Mouse (Mus musculus) embryonic facial prominence, embryonic 11.5 days (tissue): ENCODE data around the gene Gm9732. TPM values are rescaled to one million over a fixed set of nuclear protein-coding genes. Genes with fewer than 3 reads are reported as not detected.
"Not testable (repeated sequence)": the region's sequence is repeated elsewhere in the genome, so short reads cannot be mapped to it uniquely, and the experiment has no call there.

Experiments used
- ATAC-seq: fragments of 200-750 bp; cut with Nextera tagmentation; replicated peaks from 2 replicates; pipeline ENCODE4 v1.8.0; 2017; ENCODE audit warnings: low read depth; ENCODE audit not compliant: insufficient number of reproducible peaks, low FRiP score, low TSS enrichment
- DNase-seq: peaks from one replicate; pipeline ENCODE4 v3.0.0-alpha.2; 2015; ENCODE audit warnings: low spot score
- H3K27ac ChIP-seq: fragments of 300-500 bp; sonication (generic); replicated peaks from 2 replicates; pipeline ENCODE4 v1.5.1; 2014; ENCODE audit warnings: mild to moderate bottlenecking, low read depth, low read length, control low read depth
- H3K27me3 ChIP-seq: fragments of 300-500 bp; sonication (generic); 2 replicates; pipeline ENCODE4 v1.6.1; 2014; ENCODE audit warnings: mild to moderate bottlenecking, low read length, moderate library complexity, mixed read lengths; ENCODE audit not compliant: control insufficient read depth, insufficient read depth
- H3K36me3 ChIP-seq: fragments of 300-500 bp; sonication (generic); replicated peaks from 2 replicates; pipeline ENCODE4 v1.6.1; 2014; ENCODE audit warnings: low read depth, mild to moderate bottlenecking, low read length, moderate library complexity, mixed read lengths; ENCODE audit not compliant: control insufficient read depth, insufficient read depth
- H3K4me1 ChIP-seq: fragments of 300-500 bp; sonication (generic); 2 replicates; pipeline ENCODE4 v1.6.1; 2014; ENCODE audit warnings: low read length, mixed read lengths; ENCODE audit not compliant: control insufficient read depth, insufficient read depth
- H3K4me2 ChIP-seq: fragments of 300-500 bp; sonication (generic); 2 replicates; pipeline ENCODE4 v1.6.1; 2014; ENCODE audit warnings: low read depth, mild to moderate bottlenecking, control low read depth, low read length, moderate library complexity
- H3K4me3 ChIP-seq: fragments of 300-500 bp; sonication (generic); 2 replicates; pipeline ENCODE4 v1.5.1; 2014; ENCODE audit warnings: low read depth, low read length, control low read depth
- H3K9ac ChIP-seq: fragments of 300-500 bp; sonication (generic); replicated peaks from 2 replicates; pipeline ENCODE4 v1.6.1; 2014; ENCODE audit warnings: mild to moderate bottlenecking, control low read depth, low read length
- H3K9me3 ChIP-seq: fragments of 300-500 bp; sonication (generic); replicated peaks from 2 replicates; pipeline ENCODE4 v1.6.1; 2016; ENCODE audit warnings: mild to moderate bottlenecking, low read length, inconsistent platforms, mixed read lengths; ENCODE audit not compliant: control insufficient read depth
- WGBS: fragments of 180-500 bp; shearing (Covaris S2); extraction: QIAGEN DNeasy Blood & Tissue Kit; methylation state at CpG from one replicate; pipeline ENCODE4 v1.1.7; 2014; 5-methylcytosine and 5-hydroxymethylcytosine counted together
- polyA plus RNA-seq: library from polyadenylated mRNA; unstranded; fragments of >200 nt; fragmentation: Nextera tagmentation; extraction: Ambion mirVana; gene quantifications from 2 replicates; pipeline ENCODE4 v1.2.1, GENCODE M21; 2014

Gm9732 gene
- polyA plus RNA-seq, 1 experiment from 2014 or later, result not detected

DNA sequence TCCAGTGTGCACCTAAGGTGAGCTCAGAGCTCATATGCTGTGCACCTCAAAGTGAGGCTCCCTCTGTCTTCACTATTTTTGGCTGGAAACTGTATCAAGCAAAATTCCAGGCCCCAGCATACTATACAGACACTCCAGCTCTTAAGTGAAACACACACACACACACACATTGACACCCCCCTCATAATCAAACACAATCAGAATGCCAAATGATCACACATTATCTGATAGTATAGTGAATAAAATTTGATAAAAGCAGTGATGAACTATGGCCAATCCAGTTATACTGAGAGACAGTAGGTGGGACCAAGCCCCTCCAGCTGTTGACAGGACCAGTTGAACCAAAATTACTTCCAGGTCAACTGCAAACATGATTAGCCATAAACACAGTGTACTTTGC lies 44.7 kb downstream of the Gm9732 start:
- not testable (repeated sequence) for ATAC-seq, H3K4me1 ChIP-seq, DNase-seq, H3K9me3 ChIP-seq, H3K36me3 ChIP-seq, H3K4me2 ChIP-seq, H3K27ac ChIP-seq, H3K4me3 ChIP-seq, H3K27me3 ChIP-seq, H3K9ac ChIP-seq

DNA sequence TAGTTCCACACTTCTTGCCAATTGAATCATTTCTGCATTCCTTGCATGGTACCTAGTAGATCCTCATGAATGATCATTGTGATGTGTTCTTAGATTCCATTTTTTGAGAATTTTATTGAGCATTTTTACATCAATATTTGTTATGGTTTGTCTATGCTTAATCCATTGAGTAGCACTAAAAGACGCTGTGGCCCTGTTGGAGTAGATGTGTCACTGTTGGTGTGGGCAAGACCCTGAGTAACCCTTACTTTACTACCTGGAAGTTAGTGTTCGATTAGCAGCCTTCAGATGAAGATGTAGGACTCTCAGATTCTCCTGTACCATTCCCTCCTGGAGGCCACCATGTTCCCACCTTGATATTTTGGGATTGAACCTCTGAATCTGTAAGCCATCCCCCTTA lies 53.8 kb downstream of the Gm9732 start:
- not testable (repeated sequence) for H3K36me3 ChIP-seq, H3K27me3 ChIP-seq, H3K4me2 ChIP-seq, H3K27ac ChIP-seq, H3K4me1 ChIP-seq, H3K4me3 ChIP-seq, DNase-seq, H3K9me3 ChIP-seq, ATAC-seq, H3K9ac ChIP-seq
- WGBS, result 85% methylated on average over 2 of the region's 2 CpGs

DNA sequence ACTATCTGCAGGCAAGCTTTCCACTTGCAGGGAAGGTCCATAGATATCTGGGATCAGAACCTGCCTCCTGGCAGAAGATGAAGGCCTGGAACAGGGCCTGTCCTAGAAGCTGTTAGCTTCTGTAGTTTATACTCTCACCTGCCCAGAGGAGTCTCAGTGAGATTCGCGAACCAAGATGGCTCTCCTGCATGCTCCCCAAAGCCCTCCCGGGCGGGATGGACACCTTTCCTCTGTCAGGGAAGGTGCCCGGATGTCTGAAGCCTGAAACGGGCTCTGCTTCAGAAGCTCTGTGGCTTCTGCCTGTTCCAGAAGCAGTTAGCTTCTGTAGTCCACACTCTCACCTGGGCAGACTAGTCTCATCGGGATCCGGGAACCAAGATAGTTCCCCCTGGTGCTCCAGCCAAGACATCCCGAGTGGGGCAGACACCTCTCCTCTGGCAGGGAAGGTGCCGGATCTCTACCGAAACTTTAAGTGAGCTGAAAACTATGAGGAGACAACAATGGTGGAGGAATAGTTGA lies 56.6 kb downstream of the Gm9732 start:
- not testable (repeated sequence) for H3K9ac ChIP-seq, H3K9me3 ChIP-seq, H3K4me3 ChIP-seq, H3K27me3 ChIP-seq, H3K4me2 ChIP-seq, ATAC-seq, H3K27ac ChIP-seq, DNase-seq, H3K4me1 ChIP-seq, H3K36me3 ChIP-seq
- 88% methylated on average over 9 of the region's 11 CpGs for WGBS

DNA sequence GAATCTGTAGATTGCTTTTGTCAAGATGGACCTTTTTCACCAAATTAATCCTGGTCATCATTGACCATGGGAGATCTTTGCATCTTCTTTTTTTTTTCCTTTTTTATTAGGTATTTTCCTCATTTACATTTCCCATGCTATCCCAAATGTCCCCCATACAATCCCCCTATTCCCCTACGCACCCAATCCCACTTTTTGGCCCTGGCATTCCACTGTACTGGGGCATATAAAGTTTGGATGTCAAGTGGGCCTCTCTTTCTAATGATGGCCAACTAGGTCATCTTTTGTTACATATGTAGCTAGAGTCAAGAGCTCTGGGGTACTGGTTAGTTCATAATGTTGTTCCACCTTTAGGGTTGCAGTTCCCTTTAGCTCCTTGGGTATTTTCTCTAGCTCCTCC lies 62.8 kb downstream of the Gm9732 start:
- H3K4me2 ChIP-seq, H3K9me3 ChIP-seq, H3K27me3 ChIP-seq, ATAC-seq, H3K36me3 ChIP-seq, DNase-seq, H3K4me1 ChIP-seq, H3K9ac ChIP-seq, H3K4me3 ChIP-seq, H3K27ac ChIP-seq: not testable (repeated sequence)
- 70% methylated on average over 1 of the region's 1 CpGs for WGBS

DNA sequence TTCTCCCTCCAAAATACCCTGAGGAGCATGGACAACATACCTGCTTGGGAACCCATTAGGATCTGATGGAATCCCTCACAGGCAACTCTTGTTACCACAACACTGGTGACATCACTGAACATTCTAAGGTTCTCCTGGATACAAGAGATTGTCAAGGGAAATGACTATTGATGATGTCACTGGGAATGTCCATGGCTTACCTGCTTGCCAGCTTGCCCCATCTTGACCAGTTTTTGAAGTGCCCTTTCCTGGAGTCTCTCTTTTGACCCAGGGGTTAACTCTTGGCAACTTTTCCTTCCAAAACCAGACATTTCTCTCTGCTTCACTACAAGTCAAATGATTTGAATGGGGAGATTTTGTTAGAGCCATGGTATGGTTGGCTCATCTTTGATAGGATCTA lies 72.9 kb downstream of the Gm9732 start, which contains the start of gene 1700001F09Rik:
TSS of gene 1700001F09Rik (minus strand) at position 101 of the 400 bp plus-strand sequence.
- H3K4me1 ChIP-seq, H3K27ac ChIP-seq, H3K36me3 ChIP-seq, H3K4me2 ChIP-seq, H3K9ac ChIP-seq, H3K9me3 ChIP-seq, H3K27me3 ChIP-seq, ATAC-seq, DNase-seq, H3K4me3 ChIP-seq: not testable (repeated sequence)

DNA sequence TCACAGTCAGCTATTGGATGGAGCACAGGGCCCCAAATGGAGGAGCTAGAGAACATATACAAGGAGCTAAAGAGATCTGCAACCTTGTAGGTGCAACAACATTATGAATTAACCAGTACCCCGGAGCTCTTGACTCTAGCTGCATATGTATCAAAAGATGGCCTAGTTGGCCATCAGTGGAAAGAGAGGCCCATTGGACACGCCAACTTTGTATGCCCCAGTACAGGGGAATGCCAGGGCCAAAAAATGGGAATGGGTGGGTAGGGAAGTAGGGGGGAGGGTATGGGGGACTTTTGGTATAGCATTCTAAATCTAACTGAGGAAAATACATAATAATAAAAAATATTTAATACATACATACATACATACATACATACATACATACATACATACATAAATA lies 78.1 kb downstream of the Gm9732 start:
- 80% methylated on average over 1 of the region's 2 CpGs for WGBS
- not testable (repeated sequence) for H3K4me2 ChIP-seq, H3K4me3 ChIP-seq, H3K27ac ChIP-seq, ATAC-seq, H3K36me3 ChIP-seq, H3K4me1 ChIP-seq, H3K27me3 ChIP-seq, DNase-seq, H3K9me3 ChIP-seq, H3K9ac ChIP-seq

Other genes with a start within 250 kb of the Gm9732 start
- gene Gm8094, start 198.4 kb upstream of the Gm9732 start, polyA plus RNA-seq, result not detected in 2 replicates
- not detected in 2 replicates for gene Gm8104, start 174.4 kb upstream of the Gm9732 start, polyA plus RNA-seq
- gene Gm7233, start 95.2 kb upstream of the Gm9732 start, polyA plus RNA-seq, result not detected in 2 replicates
- gene Gm8122, start 39.7 kb upstream of the Gm9732 start, polyA plus RNA-seq, result not detected in 2 replicates
- not detected in 2 replicates for gene Gm8126, start 16.4 kb upstream of the Gm9732 start, polyA plus RNA-seq
- not detected in 2 replicates for gene Gm8127, start 18.8 kb downstream of the Gm9732 start, polyA plus RNA-seq
- not detected in 2 replicates for gene 1700001F09Rik, start 72.8 kb downstream of the Gm9732 start, polyA plus RNA-seq
- not detected in 2 replicates for gene Gm8138, start 141.3 kb downstream of the Gm9732 start, polyA plus RNA-seq